Mouse (Mus musculus) liver, embryonic 14.5 days (tissue): Measurements from ENCODE around the gene Rpl3l.
"Not testable (repeated sequence)": the region's sequence is repeated elsewhere in the genome, so short reads cannot be mapped to it uniquely, and the experiment has no call there.

ENCODE experiments used
- CTCF ChIP-seq: IDR thresholded peaks from 2 replicates; pipeline ENCODE4 v1.5.1; 2016; ENCODE audit warnings: antibody characterized with exemption, low read depth, control low read depth
- EP300 ChIP-seq: IDR thresholded peaks from 2 replicates; pipeline ENCODE4 v1.6.1; 2016; ENCODE audit warnings: antibody characterized with exemption, low read depth

DNA sequence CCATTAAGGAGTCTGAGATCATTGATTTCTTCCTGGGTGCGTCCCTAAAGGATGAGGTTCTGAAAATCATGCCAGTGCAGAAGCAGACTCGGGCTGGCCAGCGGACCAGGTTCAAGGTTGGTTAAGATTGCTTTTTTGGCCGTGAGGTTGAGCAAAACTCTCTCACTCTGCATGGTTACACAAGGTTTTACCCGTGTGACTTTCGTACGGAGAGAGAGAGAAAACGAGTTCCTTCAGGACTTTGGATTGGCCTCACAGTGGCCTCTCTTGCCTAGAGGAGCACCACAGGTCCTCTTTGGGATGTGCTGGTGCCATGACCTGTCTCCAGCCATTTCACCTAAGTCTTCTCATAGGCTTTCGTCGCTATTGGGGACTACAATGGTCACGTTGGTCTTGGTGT is 7.0 kb upstream of the Rpl3l start:
- not testable (repeated sequence) for TF ChIP-seq CTCF, EP300
